Mouse (Mus musculus) G1E (cell line): ENCODE data around the gene Cacna1f. TPM values are rescaled to one million over a fixed set of nuclear protein-coding genes. Genes with fewer than 3 reads are reported as not detected.
A peak's percentile ranks its signal among the peaks of the same experiment; 100 is the strongest.

Experiments
- ATAC-seq: 2 replicates; pipeline ENCODE4 v1.8.0; 2016; ENCODE audit warnings: mild to moderate bottlenecking; ENCODE audit not compliant: insufficient number of reproducible peaks, poor library complexity, low FRiP score, severe bottlenecking; ENCODE audit errors: extremely low read depth
- DNase-seq: peaks from one replicate; pipeline ENCODE4 v3.0.0; 2012; ENCODE audit warnings: low spot score
- H3K27me3 ChIP-seq: 2 replicates; pipeline ENCODE4 v1.6.1; 2012; ENCODE audit warnings: mild to moderate bottlenecking, low read length, inconsistent platforms; ENCODE audit not compliant: insufficient read depth
- H3K36me3 ChIP-seq: replicated peaks from 2 replicates; pipeline ENCODE3; 2012; ENCODE audit warnings: mild to moderate bottlenecking, inconsistent platforms
- H3K4me1 ChIP-seq: 2 replicates; pipeline ENCODE4 v1.6.1; 2012; ENCODE audit warnings: low read depth, low read length, inconsistent platforms, mixed read lengths; ENCODE audit not compliant: insufficient read depth
- H3K4me3 ChIP-seq: 2 replicates; pipeline ENCODE4 v1.5.1; 2012; ENCODE audit warnings: low read depth, mild to moderate bottlenecking, inconsistent platforms, low read length, moderate library complexity, mixed read lengths
- H3K9me3 ChIP-seq: replicated peaks from 2 replicates; pipeline ENCODE4 v1.6.1; 2012; ENCODE audit warnings: inconsistent platforms
- CTCF ChIP-seq: IDR thresholded peaks from 2 replicates; pipeline ENCODE4 v1.5.1; 2012; ENCODE audit warnings: low read depth, low read length, inconsistent platforms, mixed read lengths
- GATA1 ChIP-seq: IDR thresholded peaks from 2 replicates; pipeline ENCODE4 v1.6.1; 2012; ENCODE audit warnings: borderline replicate concordance, low read length, inconsistent platforms, mixed read lengths
- GATA2 ChIP-seq: IDR thresholded peaks from 2 replicates; pipeline ENCODE4 v1.6.1; 2012; ENCODE audit warnings: low read depth, low read length, inconsistent platforms, borderline replicate concordance
- POLR2AphosphoS5 ChIP-seq: IDR thresholded peaks from 2 replicates; pipeline ENCODE4 v1.6.1; 2012; ENCODE audit warnings: low read depth, low read length, inconsistent platforms; ENCODE audit not compliant: insufficient replicate concordance
- TAL1 ChIP-seq: conservative IDR thresholded peaks from 2 replicates; pipeline ENCODE4 v1.6.1; 2012; ENCODE audit warnings: low read depth, low read length, inconsistent platforms, mixed read lengths
- polyA plus RNA-seq: library from polyadenylated mRNA; stranded (reverse); fragments of >175 nt; gene quantifications from 2 replicates; pipeline ENCODE4 v1.2.3, GENCODE M21; 2012
- total RNA-seq, 2 experiments: library from RNA; stranded (forward) in 1 of 2; stranded (reverse) in 1 of 2; fragments of 200-1000 nt in 1 of 2; fragments of >200 nt in 1 of 2; fragmentation: Nextera tagmentation in 1 of 2; gene quantifications; 2 replicates each; pipeline ENCODE4 v1.2.3; 2014 to 2017

The Cacna1f gene
- total and polyA plus RNA-seq, 3 experiments, result 0.45 to 0.68 (median 0.66) TPM

DNA sequence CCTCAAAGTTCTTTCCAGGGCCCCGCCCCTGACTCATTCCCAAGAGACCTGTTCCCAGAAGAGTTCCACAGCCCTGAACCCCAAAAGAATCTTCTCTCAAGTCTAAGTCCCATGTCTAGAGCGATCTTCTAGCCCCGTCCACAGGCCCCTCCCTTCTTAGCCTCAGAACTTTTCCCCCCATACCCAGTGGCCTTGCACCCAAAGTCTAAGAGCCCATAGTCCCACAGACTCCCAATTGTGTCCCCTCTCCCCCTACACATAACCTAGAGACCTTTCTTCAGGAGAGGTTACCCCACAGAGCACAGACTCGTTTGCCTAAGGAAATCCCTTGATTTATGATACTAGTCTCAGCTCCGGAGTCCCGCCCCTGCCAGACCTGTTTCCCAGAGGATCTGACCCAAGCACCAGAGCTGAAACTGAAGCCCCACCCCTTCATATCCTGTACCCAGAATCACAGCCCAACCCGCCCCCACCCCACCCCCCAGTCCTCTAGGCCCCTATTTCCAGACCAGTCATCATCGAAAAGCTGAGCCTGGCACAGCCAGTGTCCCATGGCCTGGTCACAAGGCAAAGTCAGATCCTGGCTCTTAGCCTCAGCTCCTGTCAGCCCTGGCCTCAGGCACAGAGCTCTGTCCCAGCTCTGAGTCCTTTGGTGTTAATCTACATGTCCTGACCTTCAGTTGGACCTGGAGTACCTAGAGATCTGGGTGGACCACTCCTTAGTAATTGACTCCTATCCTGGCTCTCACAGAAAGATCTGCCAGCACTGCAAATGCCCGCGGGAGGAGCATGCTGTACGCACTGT, 52.1 kb downstream of the Cacna1f start:
- Histone ChIP-seq H3K9me3 (no peaks in the 10 kb centered on the region), H3K4me1 (peaks cover 9% of the 10 kb centered on the region), H3K4me3 (no peak overlapping the region; the same call in 1 of the 2 replicates), H3K27me3 (peaks cover 31% of the 10 kb centered on the region; the same call in 1 of the 2 replicates), H3K36me3 (no peaks in the 10 kb centered on the region)
- DNase-seq, result no peak
- ATAC-seq, result no peak
- TF ChIP-seq POLR2AphosphoS5, result no peak
- no peak for TF ChIP-seq CTCF
- no peak for TF ChIP-seq GATA2
- TF ChIP-seq GATA1, result no peak
- no peak for TF ChIP-seq TAL1

DNA sequence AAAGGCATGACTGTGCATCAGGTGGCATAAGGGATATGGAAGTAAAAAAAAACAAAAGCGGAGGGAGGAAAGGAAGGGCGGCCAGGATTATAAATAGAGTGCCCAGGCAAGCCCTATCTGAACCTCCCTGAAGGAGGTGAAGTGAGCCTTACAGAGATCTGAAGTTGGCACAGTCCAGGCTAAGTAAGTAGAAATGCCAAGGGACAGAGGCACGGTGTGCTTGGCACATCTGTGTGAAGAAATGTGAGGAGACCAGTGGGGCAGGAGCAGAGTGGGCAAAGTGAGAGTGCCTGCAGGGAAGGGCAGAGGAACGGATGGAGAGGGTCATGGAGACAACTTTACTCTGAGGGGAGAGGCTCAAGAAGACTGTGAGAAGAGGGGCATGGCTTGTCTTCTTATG, 54.2 kb downstream of the Cacna1f start:
- H3K9me3 ChIP-seq, result no peaks in the 10 kb centered on the region
- peaks cover 7% of the 10 kb centered on the region for H3K36me3 ChIP-seq
- H3K4me3 ChIP-seq, result no peak overlapping the region
- no peak for TF ChIP-seq CTCF
- no peak for TF ChIP-seq POLR2AphosphoS5
- TF ChIP-seq TAL1, result no peak
- no peak for TF ChIP-seq GATA2
- TF ChIP-seq GATA1, result no peak
- peaks cover 31% of the 10 kb centered on the region; the same call in 1 of the 2 replicates for H3K27me3 ChIP-seq
- peaks cover 9% of the 10 kb centered on the region for H3K4me1 ChIP-seq
- no peak for ATAC-seq
- DNase-seq, result no peak

DNA sequence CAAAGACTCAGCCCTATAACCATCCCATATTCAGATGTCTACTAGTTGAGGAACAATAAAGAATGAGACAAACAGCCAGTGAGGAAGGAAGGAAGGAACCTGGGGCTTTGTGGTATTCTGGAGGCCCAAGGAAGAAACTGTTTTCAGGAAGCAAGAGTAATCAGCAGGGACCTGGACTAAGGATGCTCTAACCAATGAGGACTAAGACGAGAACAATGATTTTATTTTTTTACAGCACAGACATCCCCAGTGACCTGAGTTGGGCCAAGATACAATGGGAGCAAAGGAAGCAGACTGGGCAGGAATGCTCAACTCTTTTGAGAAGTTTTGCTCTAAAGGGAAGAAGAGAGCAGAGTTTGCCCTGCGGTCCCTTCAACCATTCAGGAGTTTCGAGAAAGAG, 56.1 kb downstream of the Cacna1f start:
- H3K4me3 ChIP-seq, result no peak overlapping the region
- ATAC-seq, result no peak

DNA sequence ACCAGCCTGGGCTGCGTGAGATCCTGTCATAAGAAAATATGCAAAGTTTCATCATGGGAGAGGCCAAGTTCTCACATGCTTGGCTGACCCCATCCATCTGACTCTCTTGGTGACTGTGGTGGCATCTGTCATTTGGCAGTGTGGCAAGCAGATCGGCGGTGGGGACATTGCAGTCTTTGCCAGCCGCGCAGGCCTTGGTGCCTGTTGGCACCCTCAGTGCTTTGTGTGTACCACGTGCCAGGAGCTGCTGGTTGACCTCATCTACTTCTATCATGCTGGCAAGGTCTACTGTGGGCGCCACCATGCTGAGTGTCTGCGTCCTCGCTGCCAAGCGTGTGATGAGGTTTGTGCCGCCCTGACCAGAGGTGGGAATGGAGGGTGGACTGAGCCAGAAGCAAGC, 57.9 kb downstream of the Cacna1f start:
- DNase-seq, result no peak
- peaks cover 9% of the 10 kb centered on the region; the same call in 1 of the 2 replicates for H3K27me3 ChIP-seq
- no peaks in the 10 kb centered on the region for H3K4me1 ChIP-seq
- no peak overlapping the region for H3K4me3 ChIP-seq
- TF ChIP-seq POLR2AphosphoS5 (no peak), GATA1 (no peak), CTCF (no peak), TAL1 (no peak), GATA2 (no peak)
- ATAC-seq, result no peak
- peaks cover 35% of the 10 kb centered on the region for H3K36me3 ChIP-seq
- H3K9me3 ChIP-seq, result no peaks in the 10 kb centered on the region

More for the DNA sequence above, 56.1 kb downstream of the Cacna1f start:
- Histone ChIP-seq H3K36me3 (peaks cover 22% of the 10 kb centered on the region), H3K4me1 (peaks cover 9% of the 10 kb centered on the region), H3K9me3 (no peaks in the 10 kb centered on the region), H3K27me3 (peaks cover 21% of the 10 kb centered on the region; the same call in 1 of the 2 replicates)
- no peak for TF ChIP-seq GATA2
- TF ChIP-seq TAL1, result no peak
- no peak for TF ChIP-seq POLR2AphosphoS5
- TF ChIP-seq GATA1, result no peak
- no peak for TF ChIP-seq CTCF
- DNase-seq, result no peak

DNA sequence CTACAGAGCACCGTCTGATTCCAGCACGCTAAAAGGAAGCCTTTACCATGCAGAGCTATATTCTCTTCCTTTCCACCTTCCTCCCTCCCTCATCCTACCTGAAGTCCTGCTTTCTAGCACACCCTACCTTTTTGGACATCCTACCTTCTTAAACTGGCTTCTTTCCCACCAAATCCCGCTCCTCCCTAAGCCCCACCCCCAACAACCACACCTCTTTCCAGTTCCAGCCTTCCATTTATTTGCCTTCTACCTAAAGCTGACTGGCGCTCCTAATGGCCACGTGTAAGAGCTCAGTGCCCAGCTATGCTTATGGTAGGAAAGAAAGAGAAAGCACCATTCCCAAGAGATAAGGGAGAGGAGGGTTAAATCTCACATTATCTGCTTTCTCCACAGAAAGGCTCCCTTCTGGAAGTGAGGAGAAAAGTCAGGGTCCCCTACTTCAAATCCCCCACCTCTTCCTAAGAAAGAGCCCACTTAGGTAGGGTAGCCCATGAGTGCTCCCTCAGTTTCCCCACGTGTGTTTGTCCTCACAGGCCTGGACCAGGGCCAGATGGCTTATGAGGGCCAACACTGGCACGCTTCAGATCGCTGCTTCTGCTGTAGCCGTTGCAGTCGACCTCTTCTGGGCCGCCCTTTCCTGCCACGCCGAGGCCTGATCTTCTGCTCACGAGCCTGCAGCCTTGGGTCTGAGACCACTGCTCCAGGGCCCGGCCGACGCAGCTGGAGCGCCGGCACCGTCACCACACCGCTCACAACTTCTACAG, 59.0 kb downstream of the Cacna1f start:
- H3K9me3 ChIP-seq, result no peaks in the 10 kb centered on the region
- no peak overlapping the region for H3K4me3 ChIP-seq
- peaks cover 9% of the 10 kb centered on the region for H3K4me1 ChIP-seq
- ATAC-seq (no peak), DNase-seq (no peak)
- H3K36me3 ChIP-seq, result peaks cover 35% of the 10 kb centered on the region
- H3K27me3 ChIP-seq, result peaks cover 9% of the 10 kb centered on the region; the same call in 1 of the 2 replicates
- TF ChIP-seq TAL1, result no peak
- no peak for TF ChIP-seq GATA1
- no peak for TF ChIP-seq POLR2AphosphoS5
- no peak for TF ChIP-seq GATA2
- TF ChIP-seq CTCF, result no peak

DNA sequence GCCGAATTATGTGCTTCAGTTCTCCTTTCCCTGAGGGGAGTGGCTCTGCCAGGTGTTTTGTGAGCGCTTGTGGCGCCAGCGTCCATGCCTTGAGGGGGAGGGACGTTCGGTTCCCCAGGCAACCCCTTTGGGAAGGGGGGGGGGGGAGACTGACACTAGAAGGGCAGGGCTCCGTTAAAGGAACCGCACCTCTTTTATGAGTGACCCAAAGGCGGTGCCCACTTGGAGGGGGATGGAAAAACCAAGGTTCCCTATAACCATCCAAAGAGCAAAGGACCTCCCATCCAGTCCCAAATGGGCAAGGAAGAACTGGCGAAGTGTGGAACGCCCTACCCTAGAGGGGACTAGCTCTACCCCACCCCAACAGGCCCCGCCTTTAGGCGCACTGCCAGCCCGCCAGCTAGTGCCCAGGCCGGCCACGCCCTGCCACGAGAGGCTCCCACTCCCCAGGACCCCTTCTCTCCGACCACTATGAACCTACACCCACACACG, 63.6 kb downstream of the Cacna1f start:
- 0 out of 2 replicates have a peak, but pooled peaks have one; percentile 19 for ATAC-seq
- no peak for TF ChIP-seq CTCF
- no peak for TF ChIP-seq TAL1
- TF ChIP-seq POLR2AphosphoS5, result no peak
- no peak for TF ChIP-seq GATA2
- TF ChIP-seq GATA1, result no peak
- DNase-seq, result peak; percentile 37
- no peaks in the 10 kb centered on the region for H3K9me3 ChIP-seq
- H3K27me3 ChIP-seq, result no peaks in the 10 kb centered on the region
- peak overlapping the region; percentile 76 for H3K4me3 ChIP-seq
- peaks cover 46% of the 10 kb centered on the region for H3K4me1 ChIP-seq
- peaks cover 29% of the 10 kb centered on the region for H3K36me3 ChIP-seq
